Mouse (Mus musculus) MEL (cell line): ENCODE measurements around the gene Magi2. TPM values are rescaled to one million over a fixed set of nuclear protein-coding genes. Genes with fewer than 3 reads are reported as not detected.

Experiments
- DNase-seq: peaks from one replicate; pipeline ENCODE4 v3.0.0; 2011; ENCODE audit warnings: low read depth, low spot score
- H3K27ac ChIP-seq: 2 replicates; pipeline ENCODE4 v1.5.1; 2012; ENCODE audit warnings: low read depth, mild to moderate bottlenecking, control low read depth, low read length, moderate library complexity; ENCODE audit not compliant: control insufficient read depth
- H3K27me3 ChIP-seq, 2 experiments: fragments of 150-350 bp in 1 of 2; sonication (generic) in 1 of 2; 2 replicates each; pipeline ENCODE4 v1.6.1; 2012; ENCODE audit warnings: low read length in 2 of 2, mild to moderate bottlenecking in 2 of 2, improper control_type of control experiment in 1 of 2, moderate library complexity in 1 of 2; ENCODE audit not compliant: insufficient read depth in 2 of 2, control insufficient read depth in 1 of 2
- H3K36me3 ChIP-seq, 2 experiments: 2 replicates each; pipeline ENCODE4 v1.6.1; 2012 to 2014; ENCODE audit warnings: low read length in 2 of 2, improper control_type of control experiment in 1 of 2, inconsistent platforms in 1 of 2, mild to moderate bottlenecking in 1 of 2; ENCODE audit not compliant: insufficient read depth in 2 of 2, control insufficient read depth in 1 of 2
- H3K4me1 ChIP-seq, 2 experiments: fragments of 150-350 bp in 1 of 2; sonication (generic) in 1 of 2; 2 replicates each; pipeline ENCODE4 v1.6.1; 2012; ENCODE audit warnings: low read length in 2 of 2, improper control_type of control experiment in 1 of 2, mild to moderate bottlenecking in 1 of 2; ENCODE audit not compliant: insufficient read depth in 2 of 2, control insufficient read depth in 1 of 2
- H3K4me3 ChIP-seq, 2 experiments: fragments of 150-350 bp in 1 of 2; sonication (generic) in 1 of 2; 2 replicates each; pipeline ENCODE4 v1.5.1; 2012; ENCODE audit warnings: low read depth in 2 of 2, low read length in 2 of 2, mild to moderate bottlenecking in 2 of 2, moderate library complexity in 2 of 2, control low read depth in 1 of 2, improper control_type of control experiment in 1 of 2; ENCODE audit not compliant: control insufficient read depth in 1 of 2, insufficient read depth in 1 of 2
- H3K79me2 ChIP-seq: 2 replicates; pipeline ENCODE4 v1.6.1; 2012; ENCODE audit warnings: mild to moderate bottlenecking, low read length, moderate library complexity; ENCODE audit not compliant: control insufficient read depth, poor library complexity, insufficient read depth
- H3K9ac ChIP-seq: 2 replicates; pipeline ENCODE4 v1.6.1; 2012; ENCODE audit warnings: low read depth, mild to moderate bottlenecking, control low read depth, low read length, moderate library complexity; ENCODE audit not compliant: control insufficient read depth, poor library complexity, severe bottlenecking
- H3K9me3 ChIP-seq: fragments of 150-350 bp; sonication (generic); replicated peaks from 2 replicates; pipeline ENCODE4 v1.6.1; 2012; ENCODE audit warnings: mild to moderate bottlenecking, low read length, improper control_type of control experiment, moderate library complexity; ENCODE audit not compliant: insufficient read depth
- BHLHE40 ChIP-seq: IDR thresholded peaks from 2 replicates; pipeline ENCODE4 v1.6.1; 2012; ENCODE audit warnings: low read depth, mild to moderate bottlenecking, inconsistent platforms, low read length, improper control_type of control experiment, borderline replicate concordance
- CTCF ChIP-seq, 3 experiments: IDR thresholded peaks in 2 of 3; conservative IDR thresholded peaks in 1 of 3; 2 replicates each; pipeline ENCODE4 v1.5.1; 2011 to 2012; ENCODE audit warnings: low read length in 3 of 3, low read depth in 2 of 3, mild to moderate bottlenecking in 2 of 3, improper control_type of control experiment in 1 of 3, inconsistent platforms in 1 of 3, mixed read lengths in 1 of 3, moderate library complexity in 1 of 3; ENCODE audit not compliant: control insufficient read depth in 1 of 3, insufficient read depth in 1 of 3, poor library complexity in 1 of 3, severe bottlenecking in 1 of 3
- E2F4 ChIP-seq: IDR thresholded peaks from 2 replicates; pipeline ENCODE4 v1.6.1; 2011; ENCODE audit warnings: low read depth, low read length, improper control_type of control experiment, borderline replicate concordance
- ELF1 ChIP-seq: IDR thresholded peaks from 2 replicates; pipeline ENCODE4 v1.6.1; 2014; ENCODE audit warnings: low read depth, mild to moderate bottlenecking, inconsistent platforms, low read length, improper control_type of control experiment, moderate library complexity
- EP300 ChIP-seq, 2 experiments: IDR thresholded peaks; 2 replicates each; pipeline ENCODE4 v1.6.1; 2011; ENCODE audit warnings: improper control_type of control experiment in 2 of 2, low read length in 2 of 2, low read depth in 1 of 2, mild to moderate bottlenecking in 1 of 2
- ETS1 ChIP-seq: IDR thresholded peaks from 2 replicates; pipeline ENCODE4 v1.6.1; 2012; ENCODE audit warnings: low read depth, mild to moderate bottlenecking, inconsistent platforms, low read length, improper control_type of control experiment, moderate library complexity
- GABPA ChIP-seq: IDR thresholded peaks from 2 replicates; pipeline ENCODE4 v1.6.1; 2012; ENCODE audit warnings: low read depth, mild to moderate bottlenecking, inconsistent platforms, low read length, improper control_type of control experiment, moderate library complexity
- GATA1 ChIP-seq: IDR thresholded peaks from 2 replicates; pipeline ENCODE4 v1.6.1; 2011; ENCODE audit warnings: low read depth, low read length, improper control_type of control experiment
- KAT2A ChIP-seq: conservative IDR thresholded peaks from 2 replicates; pipeline ENCODE4 v1.6.1; 2012; ENCODE audit warnings: low read depth, low read length, improper control_type of control experiment, inconsistent platforms
- MAZ ChIP-seq: IDR thresholded peaks from 2 replicates; pipeline ENCODE4 v1.6.1; 2012; ENCODE audit warnings: low read depth, mild to moderate bottlenecking, inconsistent platforms, low read length, improper control_type of control experiment
- MXI1 ChIP-seq: IDR thresholded peaks from 2 replicates; pipeline ENCODE4 v1.6.1; 2011; ENCODE audit warnings: mild to moderate bottlenecking, low read depth, low read length, improper control_type of control experiment
- MYB ChIP-seq: IDR thresholded peaks from 2 replicates; pipeline ENCODE4 v1.6.1; 2011; ENCODE audit warnings: mild to moderate bottlenecking, low read depth, low read length, improper control_type of control experiment
- POLR2AphosphoS5 ChIP-seq: IDR thresholded peaks from 2 replicates; pipeline ENCODE4 v1.6.1; 2012; ENCODE audit warnings: low read depth, borderline replicate concordance, mild to moderate bottlenecking, inconsistent platforms, low read length, moderate library complexity, mixed read lengths
- RCOR1 ChIP-seq: IDR thresholded peaks from 2 replicates; pipeline ENCODE4 v1.6.1; 2012; ENCODE audit warnings: low read depth, mild to moderate bottlenecking, inconsistent platforms, low read length, improper control_type of control experiment
- UBTF ChIP-seq: IDR thresholded peaks from 2 replicates; pipeline ENCODE4 v1.6.1; 2012; ENCODE audit warnings: low read depth, mild to moderate bottlenecking, inconsistent platforms, low read length, improper control_type of control experiment, moderate library complexity, borderline replicate concordance; ENCODE audit not compliant: insufficient read depth
- ZMIZ1 ChIP-seq: IDR thresholded peaks from 2 replicates; pipeline ENCODE4 v1.6.1; 2012; ENCODE audit warnings: low read depth, mild to moderate bottlenecking, inconsistent platforms, low read length, improper control_type of control experiment, moderate library complexity
- ZNF384 ChIP-seq: IDR thresholded peaks from 2 replicates; pipeline ENCODE4 v1.6.1; 2012; ENCODE audit warnings: low read depth, mild to moderate bottlenecking, inconsistent platforms, low read length, improper control_type of control experiment
- polyA plus RNA-seq, 2 experiments: library from polyadenylated mRNA; stranded (reverse) in 1 of 2; unstranded in 1 of 2; fragments of >175 nt in 1 of 2; fragments of >200 nt in 1 of 2; gene quantifications; 2 replicates each; pipeline versions ENCODE4 v1.2.1 to v1.2.4; 2012; ENCODE audit warnings: low replicate concordance in 2 of 2, low read depth in 1 of 2; ENCODE audit not compliant: insufficient read length in 2 of 2, insufficient read depth in 1 of 2, missing spikeins in 1 of 2
- total RNA-seq: library from RNA; depleted of rRNA; stranded (reverse); fragments of 300-350 nt; gene quantifications from 2 replicates; pipeline ENCODE4 v1.2.3, GENCODE M21; 2012

The Magi2 gene
- total and polyA plus RNA-seq, 3 experiments, result 0.46 to 0.47 TPM; not detected in 1

DNA sequence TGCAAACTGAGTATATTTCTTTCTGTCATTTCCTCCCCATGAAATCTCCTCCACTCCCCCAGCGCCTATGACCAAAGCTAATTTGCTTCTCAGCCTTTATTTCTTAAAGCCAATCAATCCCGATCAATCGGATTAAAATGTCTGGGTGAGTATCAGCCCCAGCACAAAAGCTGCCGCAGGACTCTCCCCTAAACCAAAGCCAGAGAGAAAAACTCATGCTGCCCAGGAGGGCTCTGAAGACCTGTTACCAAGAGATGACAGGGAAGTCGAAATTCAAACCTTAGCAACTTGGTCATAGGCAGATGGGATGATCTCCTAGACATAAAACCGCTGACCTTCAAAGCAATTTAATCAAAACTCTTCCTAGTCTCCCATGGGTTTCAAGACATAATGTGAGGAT lies 754.7 kb downstream of the Magi2 start:
- H3K79me2 ChIP-seq, result no peaks in the 10 kb centered on the region
- H3K4me3 ChIP-seq, result no peak overlapping the region
- DNase-seq, result no peak
- H3K27me3 ChIP-seq, result no peaks in the 10 kb centered on the region
- no peak overlapping the region for H3K9ac ChIP-seq
- H3K36me3 ChIP-seq, result no peaks in the 10 kb centered on the region
- H3K9me3 ChIP-seq, result no peaks in the 10 kb centered on the region
- TF ChIP-seq CTCF (IDR thresholded peaks at IDR 0.05 in 2 of 3, conservative IDR thresholded peaks at IDR 0.05 in 1 of 3; ENCODE audit: control insufficient read depth in 1 of 3, insufficient read depth in 1 of 3, low read depth in 2 of 3, low read length in 3 of 3, poor library complexity in 1 of 3, severe bottlenecking in 1 of 3), result no peak
- no peak for TF ChIP-seq MAZ
- no peak for TF ChIP-seq BHLHE40
- no peak for TF ChIP-seq GATA1
- TF ChIP-seq GABPA, result no peak
- no peak for TF ChIP-seq RCOR1
- TF ChIP-seq EP300 (IDR thresholded peaks at IDR 0.05; ENCODE audit: low read depth in 1 of 2, low read length in 2 of 2), result no peak
- no peak for TF ChIP-seq UBTF
- TF ChIP-seq POLR2AphosphoS5, result no peak
- no peak for TF ChIP-seq ETS1
- TF ChIP-seq ZMIZ1, result no peak
- TF ChIP-seq ZNF384, result no peak
- no peaks in the 10 kb centered on the region for H3K4me1 ChIP-seq
- H3K27ac ChIP-seq, result no peak overlapping the region

DNA sequence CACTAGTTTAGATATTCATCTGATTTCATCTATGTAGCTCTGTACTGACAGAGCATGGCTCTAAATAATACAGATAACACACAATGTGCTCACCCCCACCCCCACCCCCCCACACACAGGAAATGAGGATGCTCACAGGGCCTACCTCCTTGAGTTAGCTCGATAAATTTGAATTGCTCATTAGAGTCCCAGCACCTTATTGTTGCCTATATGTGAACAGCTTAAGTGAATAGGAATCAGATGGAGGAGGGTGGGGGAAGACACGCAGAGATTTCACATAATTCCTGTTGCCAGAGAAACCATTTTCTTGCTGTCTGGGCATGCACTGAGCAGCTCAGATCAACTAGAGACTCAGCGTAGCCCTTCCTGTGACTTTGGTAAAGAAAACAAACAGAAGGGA lies 755.2 kb downstream of the Magi2 start:
- Histone ChIP-seq H3K9ac (no peak overlapping the region), H3K27me3 (no peaks in the 10 kb centered on the region), H3K4me1 (no peaks in the 10 kb centered on the region), H3K36me3 (no peaks in the 10 kb centered on the region), H3K79me2 (no peaks in the 10 kb centered on the region), H3K27ac (no peak overlapping the region), H3K4me3 (no peak overlapping the region), H3K9me3 (no peaks in the 10 kb centered on the region)
- TF ChIP-seq MYB (no peak), E2F4 (no peak)
- no peak for DNase-seq

DNA sequence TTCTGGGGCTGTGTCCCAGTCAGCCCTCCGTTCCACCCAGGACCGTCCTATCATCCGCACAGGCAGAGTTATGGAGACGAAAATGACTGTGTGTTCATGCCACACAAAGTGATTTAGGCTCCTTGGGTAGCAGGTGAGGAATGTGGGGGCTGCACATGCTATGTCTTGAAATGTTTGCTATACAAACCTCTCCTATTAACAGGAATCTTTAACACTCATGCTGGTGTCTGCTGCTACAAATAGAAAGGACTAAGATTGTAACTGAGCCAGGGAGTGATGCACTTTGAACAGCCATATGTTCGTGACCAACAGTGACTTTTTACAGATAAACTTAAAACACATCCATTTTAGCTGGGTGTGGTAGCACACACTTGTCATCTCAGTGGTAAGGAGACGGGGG lies 772.6 kb downstream of the Magi2 start:
- no peak overlapping the region for H3K27ac ChIP-seq
- H3K79me2 ChIP-seq, result no peaks in the 10 kb centered on the region
- no peaks in the 10 kb centered on the region for H3K36me3 ChIP-seq
- H3K9me3 ChIP-seq, result no peaks in the 10 kb centered on the region
- DNase-seq, result no peak
- no peaks in the 10 kb centered on the region for H3K4me1 ChIP-seq
- H3K9ac ChIP-seq, result no peak overlapping the region
- no peak overlapping the region for H3K4me3 ChIP-seq
- no peaks in the 10 kb centered on the region for H3K27me3 ChIP-seq
- TF ChIP-seq UBTF, result no peak
- TF ChIP-seq MXI1, result no peak
- TF ChIP-seq KAT2A, result no peak
- no peak for TF ChIP-seq GATA1
- no peak for TF ChIP-seq ELF1
